Mouse (Mus musculus) adipocyte (in vitro differentiated cells): Measurements from ENCODE around the gene 4932438A13Rik.
A peak's percentile ranks its signal among the peaks of the same experiment; 100 is the strongest.

Source experiments
- DNase-seq: peaks from one replicate; pipeline ENCODE4 v3.0.0-alpha.2; 2016; ENCODE audit warnings: low spot score

The 4932438A13Rik gene

DNA sequence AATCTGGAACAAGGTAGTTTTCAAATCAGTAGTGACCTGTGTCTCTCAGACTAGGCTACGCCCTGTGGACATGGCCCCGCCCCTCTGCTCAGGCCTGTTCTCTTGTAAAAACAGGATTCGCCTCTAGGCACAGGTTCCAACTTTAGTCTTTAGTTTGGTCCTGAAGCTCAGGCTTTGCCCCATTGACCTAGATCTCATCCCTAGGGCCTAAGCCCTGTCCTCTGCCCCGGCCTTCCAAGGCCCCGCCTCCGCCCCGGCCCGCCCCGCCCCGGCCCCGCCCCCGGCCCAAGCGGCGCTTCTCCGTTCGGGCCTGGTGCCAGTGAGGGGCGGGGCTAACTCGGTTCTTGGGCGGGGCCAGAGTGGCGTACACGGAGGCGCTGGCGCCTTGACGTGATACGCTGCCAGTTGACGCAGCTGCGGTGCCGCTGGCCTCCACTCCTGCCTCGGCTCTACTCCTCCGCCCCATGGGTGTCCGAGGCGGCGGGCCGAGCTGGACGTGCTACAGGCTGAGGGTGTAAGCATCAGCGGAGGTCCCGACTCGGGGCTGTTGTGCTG, at the start of gene 4932438A13Rik:
4932438A13Rik (plus strand) TSS at position 384 of the 555 bp plus-strand sequence.
- peak; percentile 96 for DNase-seq

DNA sequence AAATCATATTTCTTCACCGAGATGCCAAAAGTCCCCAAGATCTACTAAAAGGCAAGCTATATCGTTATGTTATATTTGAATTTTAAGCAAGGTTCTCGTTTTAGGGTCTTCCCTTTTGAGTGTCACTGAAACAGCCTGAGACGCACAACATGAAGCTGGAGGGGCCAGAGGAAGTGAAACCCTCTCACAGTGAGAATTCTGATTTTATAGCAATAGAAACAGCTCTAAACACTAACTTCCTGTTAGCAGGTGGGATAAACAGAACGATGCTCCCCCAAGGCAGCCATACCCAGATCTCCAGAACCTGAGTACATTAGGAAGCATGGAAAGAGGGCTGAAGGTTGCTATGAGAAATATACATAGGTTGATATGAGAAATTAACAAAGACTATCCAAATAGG, 46.3 kb upstream of the 4932438A13Rik start:
- DNase-seq: no peak

DNA sequence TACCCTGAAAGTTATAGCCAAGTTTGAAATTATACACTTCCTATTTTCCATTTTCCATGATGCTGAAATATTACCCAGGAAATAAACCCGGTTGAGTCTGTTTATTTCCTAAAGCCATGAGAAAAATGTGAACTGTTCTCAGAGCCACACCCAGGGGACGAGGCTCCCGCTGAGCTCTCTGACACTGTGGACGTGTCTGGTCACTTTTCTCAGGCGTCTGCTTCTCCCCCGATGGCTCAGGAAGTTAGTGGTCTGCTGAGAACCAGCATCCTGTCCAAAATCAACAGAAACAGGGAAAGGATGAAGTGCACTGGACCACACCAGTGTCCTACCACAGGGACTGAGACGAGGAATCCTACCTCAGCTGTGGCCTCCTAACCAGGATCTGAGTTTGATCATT, 43.5 kb upstream of the 4932438A13Rik start:
- no peak for DNase-seq

DNA sequence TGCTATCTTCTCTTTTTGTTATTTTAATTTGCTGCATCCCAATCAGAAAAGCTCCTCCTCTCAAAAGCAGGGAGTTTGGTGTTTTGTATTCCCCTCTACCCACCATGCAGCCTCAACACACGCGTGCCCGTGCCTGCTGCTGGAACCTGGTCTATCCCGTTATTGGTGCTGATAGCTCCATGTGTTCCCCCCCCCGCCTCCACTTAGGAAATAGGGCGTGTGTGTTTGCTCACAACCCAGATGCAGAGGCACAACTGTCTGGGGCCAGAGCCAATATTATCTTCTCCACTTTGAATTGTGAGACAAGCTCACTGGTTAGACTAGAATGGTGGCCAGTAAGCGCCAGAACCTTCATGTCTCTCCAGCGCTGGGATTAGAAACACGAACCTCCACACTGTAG, 41.9 kb upstream of the 4932438A13Rik start:
- no peak for DNase-seq

DNA sequence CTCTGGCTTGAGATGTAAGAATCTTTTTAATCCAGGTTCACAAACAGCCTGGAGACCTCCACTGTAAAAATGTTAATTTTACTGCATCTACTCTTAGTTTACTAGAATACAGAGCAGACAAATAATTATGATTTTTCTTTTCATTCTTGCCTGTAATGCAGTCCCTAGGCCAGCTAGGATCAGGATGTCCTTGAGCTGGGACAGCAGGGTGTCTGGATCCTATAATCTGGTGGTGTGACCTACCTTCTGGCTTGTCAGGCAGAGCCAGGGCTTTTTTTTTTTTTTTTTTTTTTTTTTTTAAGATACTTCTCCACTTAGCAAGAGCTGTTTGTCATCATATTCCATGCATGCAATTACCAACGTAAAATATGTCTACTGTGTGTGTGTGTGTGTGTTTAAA, 37.8 kb upstream of the 4932438A13Rik start:
- DNase-seq: no peak

DNA sequence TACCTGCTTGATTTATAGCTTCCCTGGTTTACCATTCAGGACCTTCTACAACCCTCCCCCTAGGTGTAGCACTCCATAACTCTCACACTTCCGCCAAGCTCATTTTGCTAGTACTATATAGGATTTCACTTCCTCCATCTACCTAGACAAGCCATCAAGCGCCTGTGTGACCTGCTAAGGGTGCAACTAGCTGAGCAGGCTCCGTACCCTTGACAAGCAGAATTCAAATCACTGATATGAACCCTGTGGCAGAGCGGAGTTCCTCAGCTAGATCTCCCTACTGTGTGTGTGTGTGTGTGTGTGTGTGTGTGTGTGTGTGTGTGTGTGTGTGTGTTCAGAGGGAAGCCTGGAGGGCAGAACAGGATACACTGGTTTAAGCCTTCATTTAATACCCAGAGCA, 37.4 kb upstream of the 4932438A13Rik start:
- DNase-seq: no peak

DNA sequence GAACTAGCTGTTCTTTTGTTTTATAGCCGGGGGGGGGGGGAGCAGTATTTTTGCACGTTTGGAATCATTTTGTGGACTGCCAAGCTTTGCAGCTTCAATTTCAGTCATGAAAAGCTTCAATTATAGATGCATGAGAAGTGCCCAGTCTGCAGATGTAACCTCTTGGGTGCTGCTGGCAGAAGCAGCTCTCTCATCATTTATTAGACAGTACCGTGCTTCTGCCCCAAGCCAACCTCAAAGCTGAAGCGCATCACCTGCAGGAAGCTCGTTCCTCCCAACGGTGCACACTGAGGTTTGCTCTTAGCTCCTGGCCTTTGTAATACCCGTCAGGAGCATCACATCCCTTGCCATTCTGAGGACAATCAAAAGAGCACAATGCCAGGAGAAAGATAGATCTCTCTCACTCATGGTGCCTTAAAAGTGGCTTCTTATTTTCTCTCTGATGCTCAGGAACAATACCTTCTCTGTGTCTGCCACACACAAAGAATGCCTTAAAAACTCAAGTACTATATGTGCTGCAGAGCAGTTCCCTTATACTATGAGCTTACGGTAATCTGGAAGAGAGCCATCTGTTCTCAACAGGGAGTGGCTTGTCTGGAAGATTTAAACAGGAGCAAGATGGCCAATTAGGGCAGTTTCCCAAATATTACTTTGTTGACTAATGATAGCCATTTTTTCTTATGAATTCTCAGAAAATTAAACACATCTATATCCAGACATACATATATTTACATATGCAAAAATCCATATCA, 35.5 kb upstream of the 4932438A13Rik start:
- DNase-seq: no peak

DNA sequence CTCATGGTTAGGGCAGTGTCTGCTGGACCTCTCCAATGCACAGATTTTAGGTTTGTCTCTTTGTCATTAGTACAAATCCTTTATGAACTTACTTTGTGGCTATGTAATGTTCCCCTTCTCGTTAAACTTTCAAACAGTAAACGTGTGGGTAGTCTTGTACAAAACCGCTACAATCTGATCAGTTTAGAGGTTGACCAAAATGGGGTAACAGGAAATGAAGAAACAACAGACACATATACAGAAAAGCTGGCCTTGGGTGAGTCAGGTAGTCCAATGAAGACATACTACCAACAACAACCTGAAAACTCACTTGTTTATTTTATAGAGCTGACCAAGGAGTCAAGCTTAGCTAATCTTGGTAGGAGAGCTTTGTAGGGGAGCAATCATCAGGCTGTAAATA, 32.7 kb upstream of the 4932438A13Rik start:
- no peak for DNase-seq

DNA sequence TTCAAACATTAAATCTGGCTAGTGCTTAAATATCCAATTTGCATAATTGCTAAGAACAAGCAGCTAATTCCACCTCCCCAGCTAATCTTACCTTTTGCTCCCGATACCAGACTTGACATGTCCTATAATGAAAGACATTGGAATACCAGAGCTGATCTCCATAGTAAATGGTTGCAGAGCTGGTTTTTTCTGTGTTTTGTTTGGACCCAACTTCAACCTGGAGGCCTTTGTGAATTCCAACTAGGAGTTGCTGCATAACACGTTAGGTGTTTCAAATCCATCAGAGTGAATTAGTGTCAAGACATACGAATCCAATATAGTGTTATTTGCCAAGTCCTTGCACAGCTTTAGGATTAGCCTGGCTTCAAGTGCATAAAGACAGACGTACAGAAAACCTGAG, 28.5 kb upstream of the 4932438A13Rik start:
- no peak for DNase-seq

DNA sequence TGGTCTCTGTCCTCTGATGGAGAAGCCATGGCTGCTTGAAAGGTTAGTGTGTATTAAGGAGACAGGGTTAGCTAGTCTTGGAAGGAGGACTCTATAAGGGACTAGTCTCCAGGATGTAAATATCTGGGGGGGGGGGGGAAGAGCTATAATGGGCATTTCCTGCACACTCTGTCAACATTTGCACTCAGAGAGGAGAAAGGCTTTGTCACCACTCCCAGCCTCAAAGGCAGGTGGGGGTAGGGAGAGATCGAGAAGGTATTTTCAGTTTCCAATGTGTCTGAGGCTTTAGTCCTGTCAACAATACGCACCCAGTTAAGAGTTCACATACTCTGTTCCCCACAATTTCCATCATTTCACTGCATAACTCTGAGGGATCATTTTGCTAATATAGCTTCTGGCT, 28.1 kb upstream of the 4932438A13Rik start:
- DNase-seq: no peak

DNA sequence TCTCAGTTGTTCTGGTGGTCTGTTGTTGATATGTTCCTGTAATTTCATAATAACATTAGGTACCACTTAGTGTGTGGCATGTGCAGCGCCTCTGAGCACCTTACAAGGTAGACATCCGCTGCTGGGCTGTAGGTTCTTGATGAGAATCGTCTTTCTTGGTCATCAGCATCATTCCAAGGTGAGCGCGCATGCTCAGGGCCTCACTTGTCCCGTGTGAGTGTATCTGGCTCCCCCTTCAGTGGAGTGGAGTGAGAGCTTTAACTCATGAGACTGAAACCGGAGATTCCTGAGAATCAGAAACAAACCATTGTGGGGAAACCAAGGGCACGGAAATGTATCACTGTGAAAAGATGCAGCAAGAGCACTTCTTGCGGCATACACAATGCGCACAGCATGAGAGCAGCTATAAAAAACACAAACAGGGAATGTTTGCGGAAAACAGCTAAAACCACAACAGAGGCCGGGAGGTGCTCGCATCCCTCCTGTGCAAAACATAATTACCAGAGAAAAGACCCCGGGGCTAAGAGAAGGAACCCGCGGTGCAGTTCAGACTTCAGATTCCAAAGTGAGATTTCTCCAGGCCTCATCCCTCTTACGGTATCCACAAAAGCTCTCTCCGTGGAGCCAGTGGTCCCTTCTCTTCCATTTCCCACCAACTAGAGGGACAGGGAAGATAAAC, 27.2 kb upstream of the 4932438A13Rik start:
- no peak for DNase-seq

DNA sequence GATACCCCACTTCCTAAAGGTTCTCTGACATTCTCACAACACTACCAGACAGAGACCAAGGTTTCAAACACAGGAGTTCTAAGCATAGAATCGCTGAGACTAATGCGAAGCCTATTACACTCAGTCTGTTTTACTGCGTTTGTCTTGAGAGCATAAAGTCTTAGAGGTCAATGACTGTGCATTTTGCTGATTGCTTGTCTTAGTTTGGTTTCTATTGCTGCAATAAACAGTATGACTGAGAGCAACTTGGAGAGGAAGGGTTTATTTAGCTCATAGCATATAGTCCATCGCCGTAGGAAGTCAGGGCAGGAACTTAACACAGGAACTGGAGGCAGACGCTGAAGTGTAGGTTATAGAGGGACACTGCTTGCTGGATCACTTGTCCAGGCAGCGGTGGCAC, 26.1 kb upstream of the 4932438A13Rik start:
- DNase-seq: no peak

DNA sequence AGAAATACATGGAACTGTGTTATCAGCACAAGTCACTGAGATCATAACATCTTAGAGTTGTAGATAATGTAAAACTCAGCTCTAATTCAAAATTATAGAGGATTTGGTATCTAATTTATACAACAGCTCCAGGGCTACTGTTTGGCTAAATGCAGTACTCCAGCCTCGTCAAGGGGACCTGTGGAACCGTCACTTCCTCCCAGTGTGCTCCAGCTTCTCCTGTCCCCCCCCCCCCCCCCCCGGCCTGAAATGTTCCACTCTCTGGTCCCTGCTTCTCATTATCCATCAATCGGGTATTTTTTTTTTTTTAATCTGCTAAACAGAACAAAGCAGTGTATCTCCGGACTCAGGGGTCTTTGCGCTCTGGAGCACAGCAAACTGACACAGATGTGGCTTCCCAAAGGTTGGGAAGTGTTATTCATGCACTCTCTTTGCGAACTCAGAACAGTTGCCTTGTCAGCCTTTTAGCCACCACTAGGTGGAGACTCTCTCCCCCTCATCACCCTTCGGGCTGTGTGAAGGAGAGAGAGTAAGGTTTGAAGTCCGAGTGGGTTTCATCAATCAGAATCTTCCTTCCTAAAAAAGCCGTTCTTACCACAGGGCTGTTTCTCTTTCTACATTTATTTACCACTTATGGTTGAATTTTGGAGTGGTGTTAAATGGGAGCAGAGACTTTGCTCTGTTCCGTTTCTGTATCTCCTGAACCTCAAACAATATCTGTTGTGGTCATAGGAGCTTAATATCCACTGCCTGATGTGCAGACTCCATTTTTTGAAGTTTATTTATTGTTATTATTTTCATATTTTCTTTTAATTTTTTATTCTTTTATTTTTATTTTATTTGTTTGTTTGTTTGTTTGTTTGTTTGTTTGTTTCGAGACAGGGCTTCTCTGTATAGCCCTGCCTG, 22.0 kb upstream of the 4932438A13Rik start:
- peak; percentile 77 for DNase-seq

DNA sequence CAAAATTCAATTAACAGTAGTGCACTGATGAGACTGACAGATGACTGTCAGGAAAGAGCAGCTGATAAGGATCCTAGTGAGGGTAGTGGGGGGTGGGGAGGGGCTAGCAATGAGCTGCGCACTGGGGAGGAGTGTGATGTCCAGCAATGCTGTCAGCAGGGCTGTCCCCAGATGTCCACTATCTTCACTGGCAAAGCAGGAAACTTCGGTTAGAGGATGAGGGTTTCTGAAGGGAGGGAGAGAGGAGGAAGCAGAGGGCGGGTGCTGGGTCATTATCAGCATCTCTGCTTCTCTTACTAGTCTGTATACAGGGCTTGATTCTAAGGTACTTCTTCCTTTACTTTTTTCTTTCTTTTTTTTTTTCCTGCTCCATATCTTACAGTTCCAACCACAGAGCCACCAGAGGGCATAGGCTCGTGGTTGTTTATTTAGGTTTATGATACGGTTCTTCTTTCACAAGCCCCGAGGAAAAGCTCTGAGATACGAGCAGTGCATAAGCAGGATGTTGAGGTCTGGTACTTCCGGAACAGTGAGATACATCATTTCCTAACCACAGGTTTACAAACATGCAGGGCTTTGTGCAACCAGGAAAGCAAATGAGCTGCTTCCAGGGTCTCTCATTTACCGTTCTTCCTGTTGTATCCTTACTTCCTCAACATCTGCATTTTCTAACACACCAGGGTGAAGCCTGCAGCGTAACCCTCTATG, 9.0 kb upstream of the 4932438A13Rik start:
- DNase-seq: no peak

DNA sequence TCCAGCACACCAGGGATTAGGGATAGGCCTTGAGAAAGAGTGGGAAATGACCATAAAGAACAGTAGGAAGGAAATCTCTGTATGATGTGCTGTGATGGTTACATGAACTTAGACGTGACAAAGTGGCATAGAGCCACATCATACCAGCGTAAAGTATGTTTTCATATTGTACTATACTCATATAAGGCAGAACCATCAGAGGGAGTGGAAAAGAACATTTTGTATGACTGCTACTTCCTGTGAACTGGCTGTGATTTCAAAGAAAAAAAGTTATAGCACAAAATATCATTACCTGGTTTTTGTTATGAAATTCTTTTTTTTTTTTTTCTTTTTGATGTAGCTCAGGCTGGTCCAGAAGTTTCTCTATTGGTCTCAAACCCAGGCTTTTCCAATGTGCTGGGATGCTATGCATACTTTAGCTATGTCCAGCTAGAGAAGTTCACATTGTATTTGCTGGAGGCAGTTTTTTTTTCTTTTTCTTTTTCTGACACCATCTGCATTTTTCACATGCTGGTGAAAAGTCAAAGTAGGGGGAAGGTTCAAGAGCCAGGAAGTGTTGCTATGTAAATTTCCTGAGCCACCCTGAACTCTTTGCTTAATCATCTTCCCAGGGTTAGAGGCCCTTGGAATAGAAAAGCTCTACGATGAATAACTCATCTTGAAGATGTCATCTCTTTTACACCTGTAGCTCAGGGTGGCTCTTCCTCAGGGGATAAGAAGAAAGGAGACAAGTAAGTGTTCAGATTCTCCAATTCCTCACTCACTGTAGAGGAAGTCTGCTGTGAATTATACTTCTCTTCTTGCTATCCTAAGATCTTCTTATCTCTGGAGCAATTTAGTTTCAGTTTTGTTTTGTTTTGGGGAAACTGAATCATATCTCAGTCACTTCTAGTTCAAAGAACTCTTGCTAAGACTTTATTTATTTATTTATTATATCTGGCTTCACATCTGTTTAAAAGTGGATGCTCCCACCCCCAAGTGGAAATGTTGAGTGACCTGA, 1.2 kb upstream of the 4932438A13Rik start:
- DNase-seq: peak; percentile 33

DNA sequence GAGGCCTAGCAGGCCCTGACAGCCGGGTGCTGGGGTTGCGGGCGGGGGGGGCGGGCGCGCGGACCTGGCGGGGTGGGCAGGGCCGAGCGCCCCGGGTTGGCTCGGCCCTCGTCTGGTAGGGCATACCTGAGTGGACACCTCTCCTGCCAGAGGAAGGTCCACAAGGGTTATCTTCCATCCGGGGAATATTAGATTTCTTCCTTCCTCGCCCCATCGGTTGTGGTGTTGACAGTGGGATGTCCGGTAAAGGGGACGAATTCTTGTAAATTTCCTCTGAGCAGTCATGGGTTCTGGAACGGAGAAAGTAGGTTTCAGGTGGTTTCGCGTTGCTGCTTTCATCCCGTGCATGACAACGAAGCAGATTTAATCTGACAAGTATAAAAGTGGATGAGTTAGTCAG, 523 bp downstream of the 4932438A13Rik start:
- peak; percentile 21 for DNase-seq

DNA sequence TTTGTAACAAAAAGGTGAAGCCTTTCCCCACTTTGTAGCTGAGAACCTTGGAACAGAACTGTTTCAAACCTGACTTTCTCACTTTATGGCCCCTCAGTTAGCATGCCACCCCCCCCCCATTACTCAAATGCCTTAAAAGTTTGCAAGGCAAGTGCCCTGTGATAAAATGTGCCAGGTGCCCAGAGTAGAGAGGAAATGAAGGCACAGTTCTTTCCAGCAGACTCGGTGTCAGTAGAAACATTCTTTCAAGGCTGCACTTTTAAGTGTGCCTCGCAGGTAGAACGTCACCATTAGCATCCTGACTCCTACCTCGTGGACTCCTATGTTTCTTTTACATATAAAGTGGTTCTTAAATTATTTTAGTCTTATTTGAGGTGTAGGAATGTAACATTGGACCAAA, 977 bp downstream of the 4932438A13Rik start:
- no peak for DNase-seq

DNA sequence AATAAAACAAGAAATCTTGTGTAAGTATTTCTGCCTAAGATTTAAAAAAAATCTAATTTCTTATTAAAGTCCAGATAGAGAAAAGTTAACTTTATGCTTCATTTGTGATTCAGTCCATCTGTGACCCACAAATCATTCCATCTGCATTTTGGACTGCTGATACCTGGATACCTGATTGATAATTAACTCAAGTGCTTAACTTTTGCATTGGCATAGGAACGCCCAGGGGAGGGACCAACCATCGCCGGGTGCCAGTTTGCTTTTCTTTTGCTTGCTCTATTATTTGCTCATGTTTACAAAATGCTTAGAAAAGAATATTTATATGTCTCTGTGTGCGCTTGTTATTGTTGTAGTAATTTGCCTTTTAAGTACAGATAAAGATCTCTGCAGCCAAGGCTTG, 1.6 kb downstream of the 4932438A13Rik start:
- no peak for DNase-seq

DNA sequence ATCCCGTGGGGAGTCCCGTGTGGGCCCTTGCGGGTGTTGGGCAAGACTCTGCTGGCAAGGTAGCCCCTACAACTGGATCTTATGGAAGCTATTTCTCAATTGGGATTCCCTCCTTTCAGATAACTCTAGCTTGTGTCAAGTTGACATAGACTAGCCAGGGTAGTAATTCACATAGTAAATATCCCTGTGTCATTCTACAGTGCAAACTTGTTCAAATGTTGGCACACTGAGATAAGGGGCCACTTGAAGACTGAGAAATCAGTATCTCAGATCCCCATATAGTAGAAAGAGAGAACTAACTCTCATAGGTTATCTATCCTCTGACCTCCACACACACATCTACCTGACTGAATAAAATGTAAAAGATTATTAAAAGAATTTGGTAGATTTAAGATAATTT, 42.5 kb downstream of the 4932438A13Rik start:
- DNase-seq: no peak

DNA sequence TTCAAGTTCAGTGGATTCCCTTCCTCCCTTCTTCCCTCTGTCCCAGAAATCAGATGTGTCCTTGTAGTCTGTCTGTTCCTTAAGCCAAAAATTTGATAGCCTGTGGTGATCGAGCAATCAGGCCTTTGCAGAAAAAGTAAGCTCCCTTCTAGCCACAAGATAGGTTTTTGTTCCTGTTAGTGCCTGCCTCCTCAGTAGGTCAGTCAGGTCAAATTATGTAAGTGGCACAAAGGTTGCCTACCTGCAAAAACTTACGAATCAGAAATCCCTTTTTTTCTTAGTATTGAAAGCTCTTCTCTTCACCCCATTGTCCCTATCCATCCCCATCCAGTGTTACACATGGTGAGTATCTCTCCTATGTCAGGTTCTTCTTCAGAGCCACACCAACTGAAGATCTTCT, 54.9 kb downstream of the 4932438A13Rik start:
- peak; percentile 12 for DNase-seq
